Mouse (Mus musculus) forebrain, embryonic 11.5 days (tissue): ENCODE data around the gene Med13l. TPM values are rescaled to one million over a fixed set of nuclear protein-coding genes. Genes with fewer than 3 reads are reported as not detected.

ENCODE experiments used
- ATAC-seq: fragments of 200-750 bp; cut with Nextera tagmentation; replicated peaks from 2 replicates; pipeline ENCODE4 v1.8.0; 2017; ENCODE audit warnings: moderate TSS enrichment; ENCODE audit not compliant: low FRiP score
- DNase-seq: peaks from one replicate; pipeline ENCODE4 v3.0.0-alpha.2; 2017; ENCODE audit warnings: low spot score
- H3K27ac ChIP-seq: fragments of 300-500 bp; sonication (generic); 2 replicates; pipeline ENCODE4 v1.5.1; 2014; ENCODE audit warnings: low read depth, low read length
- H3K27me3 ChIP-seq: fragments of 300-500 bp; sonication (generic); 2 replicates; pipeline ENCODE4 v1.6.1; 2014; ENCODE audit warnings: mild to moderate bottlenecking, low read length, mixed read lengths; ENCODE audit not compliant: control insufficient read depth, insufficient read depth
- H3K36me3 ChIP-seq: fragments of 300-500 bp; sonication (generic); 2 replicates; pipeline ENCODE4 v1.6.1; 2014; ENCODE audit warnings: mild to moderate bottlenecking, low read length, moderate library complexity, mixed read lengths; ENCODE audit not compliant: control insufficient read depth, insufficient read depth
- H3K4me1 ChIP-seq: fragments of 300-500 bp; sonication (generic); replicated peaks from 2 replicates; pipeline ENCODE4 v1.6.1; 2014; ENCODE audit warnings: low read length, mixed read lengths; ENCODE audit not compliant: control insufficient read depth, insufficient read depth
- H3K4me2 ChIP-seq: fragments of 300-500 bp; sonication (generic); 2 replicates; pipeline ENCODE4 v1.6.1; 2014; ENCODE audit warnings: low read depth, mild to moderate bottlenecking, low read length, moderate library complexity, mixed read lengths; ENCODE audit not compliant: severe bottlenecking
- H3K4me3 ChIP-seq: fragments of 300-500 bp; sonication (generic); 2 replicates; pipeline ENCODE4 v1.5.1; 2014; ENCODE audit warnings: low read depth, low read length
- H3K9ac ChIP-seq: fragments of 300-500 bp; sonication (generic); 2 replicates; pipeline ENCODE4 v1.6.1; 2014; ENCODE audit warnings: low read length
- H3K9me3 ChIP-seq: fragments of 300-500 bp; sonication (generic); 2 replicates; pipeline ENCODE4 v1.6.1; 2016; ENCODE audit warnings: low read length, mixed read lengths; ENCODE audit not compliant: control insufficient read depth
- WGBS: fragments of 180-500 bp; shearing (Covaris S2); extraction: QIAGEN DNeasy Blood & Tissue Kit; methylation state at CpG from one replicate; pipeline ENCODE4 v1.1.7; 2014; 5-methylcytosine and 5-hydroxymethylcytosine counted together
- polyA plus RNA-seq: library from polyadenylated mRNA; unstranded; fragments of >200 nt; fragmentation: Nextera tagmentation; extraction: Ambion mirVana; gene quantifications from 2 replicates; pipeline ENCODE4 v1.2.1, GENCODE M21; 2014

The Med13l gene
- polyA plus RNA-seq, 1 experiment from 2014 or later = 15.1 TPM

- 94% methylated on average over 10 of the region's 10 CpGs for WGBS
- peaks cover 3% of the 10 kb centered on the region; the same call in 1 of the 2 replicates for H3K36me3 ChIP-seq
- ATAC-seq = no peak
These were observed 186.5 kb downstream of the Med13l start for GRCm38 (mm10) chr5:118747026-118747425.

DNA sequence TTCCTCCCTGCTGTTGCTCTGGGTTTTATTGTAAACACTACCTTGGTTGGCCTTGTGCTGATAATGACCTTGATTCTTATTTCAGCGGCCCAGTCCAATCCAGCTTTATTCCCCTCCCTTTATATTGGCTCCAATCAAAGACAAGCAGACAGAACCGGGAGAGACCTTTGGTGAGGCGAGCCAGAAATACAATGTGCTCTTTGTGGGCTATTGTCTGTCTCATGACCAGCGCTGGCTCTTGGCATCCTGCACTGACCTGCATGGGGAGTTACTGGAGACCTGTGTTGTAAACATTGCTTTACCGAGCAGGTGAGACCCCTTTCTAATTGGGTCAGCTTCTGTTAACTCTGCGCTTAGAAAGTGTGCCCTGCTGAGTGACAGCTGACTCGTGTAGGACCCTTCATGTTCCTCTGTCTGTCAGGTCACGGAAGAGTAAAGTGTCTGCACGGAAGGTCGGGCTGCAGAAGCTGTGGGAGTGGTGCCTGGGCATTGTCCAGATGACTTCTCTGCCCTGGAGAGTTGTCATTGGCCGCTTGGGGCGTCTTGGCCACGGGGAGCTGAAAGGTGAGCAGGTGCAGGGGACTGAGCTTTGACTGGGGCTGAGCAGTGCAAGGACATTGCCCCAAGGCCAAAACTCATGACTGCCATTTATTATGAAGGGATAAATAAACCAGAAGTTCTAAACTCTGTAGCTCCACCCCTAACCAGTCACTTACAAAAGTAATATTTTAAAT lies 191.1 kb downstream of the Med13l start:
- H3K27ac ChIP-seq = no peak overlapping the region
- no peak overlapping the region for H3K9ac ChIP-seq
- no peaks in the 10 kb centered on the region for H3K4me1 ChIP-seq
- H3K4me2 ChIP-seq = no peak overlapping the region
- no peak overlapping the region for H3K4me3 ChIP-seq
- no peaks in the 10 kb centered on the region for H3K27me3 ChIP-seq
- no peaks in the 10 kb centered on the region for H3K9me3 ChIP-seq
- peaks cover 3% of the 10 kb centered on the region; the same call in 1 of the 2 replicates for H3K36me3 ChIP-seq
- ATAC-seq = no peak
- no peak for DNase-seq
- WGBS = 70% methylated on average over 13 of the region's 13 CpGs

More at GRCm38 (mm10) chr5:118747026-118747425, 186.5 kb downstream of the Med13l start:
- DNase-seq = no peak
- Histone ChIP-seq H3K9me3 (no peaks in the 10 kb centered on the region), H3K27ac (no peak overlapping the region), H3K4me2 (no peak overlapping the region), H3K4me1 (no peaks in the 10 kb centered on the region), H3K4me3 (no peak overlapping the region), H3K9ac (no peak overlapping the region), H3K27me3 (no peaks in the 10 kb centered on the region)

DNA sequence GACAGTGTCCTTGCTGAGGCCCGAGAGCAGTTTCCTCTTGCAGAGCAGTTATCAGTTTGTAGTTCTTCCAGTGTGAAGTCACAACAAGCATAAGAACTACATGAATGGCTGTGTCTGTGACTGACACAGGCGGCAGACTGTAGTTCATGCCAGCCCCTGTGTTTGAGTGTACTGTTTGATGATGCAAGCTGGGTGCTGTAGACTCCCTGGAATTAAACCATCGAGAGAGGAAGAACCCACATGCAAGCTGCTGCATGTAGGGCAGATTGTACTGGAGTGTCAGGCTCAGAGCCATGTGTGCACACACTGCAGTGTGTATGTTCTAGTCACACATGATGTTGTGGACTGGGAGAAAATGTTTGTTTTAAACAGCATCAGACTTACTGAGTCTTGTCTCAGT lies 192.4 kb downstream of the Med13l start:
- Histone ChIP-seq H3K9ac (no peak overlapping the region), H3K27me3 (no peaks in the 10 kb centered on the region), H3K9me3 (no peaks in the 10 kb centered on the region), H3K4me1 (no peaks in the 10 kb centered on the region), H3K4me2 (no peak overlapping the region), H3K27ac (no peak overlapping the region), H3K4me3 (no peak overlapping the region), H3K36me3 (peaks cover 5% of the 10 kb centered on the region; the same call in 1 of the 2 replicates)
- 92% methylated on average over 3 of the region's 3 CpGs for WGBS
- DNase-seq (no peak), ATAC-seq (no peak)

DNA sequence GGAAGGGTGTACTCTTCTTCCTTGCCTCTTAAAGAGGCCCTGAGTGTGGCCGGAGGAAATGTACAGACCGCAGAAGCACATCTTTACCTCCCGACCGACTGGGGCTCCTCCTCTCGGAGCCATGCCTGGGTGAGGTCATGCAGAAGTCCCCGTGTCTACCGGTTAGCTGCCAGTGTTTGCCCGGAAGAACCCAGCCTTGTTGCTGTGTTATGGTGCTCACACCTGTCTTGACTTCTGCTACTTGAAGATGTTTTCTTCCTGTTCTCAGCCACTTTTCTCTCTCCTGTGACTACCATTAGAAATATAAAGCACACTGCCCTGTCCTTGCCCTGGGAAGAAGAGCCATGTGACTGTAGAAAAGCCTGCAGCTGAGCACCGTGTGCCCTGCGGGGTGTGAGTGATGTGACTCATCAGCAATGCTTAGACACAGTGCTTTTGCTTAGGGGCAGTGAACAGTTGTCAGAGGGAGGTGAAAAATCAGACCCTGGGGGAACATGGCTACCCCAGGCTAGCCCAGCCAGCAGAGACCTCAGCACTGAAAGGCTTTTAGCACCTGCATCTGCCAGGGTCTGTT lies 193.1 kb downstream of the Med13l start:
- Histone ChIP-seq H3K9me3 (no peaks in the 10 kb centered on the region), H3K36me3 (peaks cover 5% of the 10 kb centered on the region; the same call in 1 of the 2 replicates), H3K9ac (no peak overlapping the region), H3K4me1 (no peaks in the 10 kb centered on the region), H3K27me3 (no peaks in the 10 kb centered on the region), H3K4me3 (no peak overlapping the region), H3K27ac (no peak overlapping the region), H3K4me2 (no peak overlapping the region)
- DNase-seq (no peak), ATAC-seq (no peak)
- 89% methylated on average over 10 of the region's 10 CpGs for WGBS

DNA sequence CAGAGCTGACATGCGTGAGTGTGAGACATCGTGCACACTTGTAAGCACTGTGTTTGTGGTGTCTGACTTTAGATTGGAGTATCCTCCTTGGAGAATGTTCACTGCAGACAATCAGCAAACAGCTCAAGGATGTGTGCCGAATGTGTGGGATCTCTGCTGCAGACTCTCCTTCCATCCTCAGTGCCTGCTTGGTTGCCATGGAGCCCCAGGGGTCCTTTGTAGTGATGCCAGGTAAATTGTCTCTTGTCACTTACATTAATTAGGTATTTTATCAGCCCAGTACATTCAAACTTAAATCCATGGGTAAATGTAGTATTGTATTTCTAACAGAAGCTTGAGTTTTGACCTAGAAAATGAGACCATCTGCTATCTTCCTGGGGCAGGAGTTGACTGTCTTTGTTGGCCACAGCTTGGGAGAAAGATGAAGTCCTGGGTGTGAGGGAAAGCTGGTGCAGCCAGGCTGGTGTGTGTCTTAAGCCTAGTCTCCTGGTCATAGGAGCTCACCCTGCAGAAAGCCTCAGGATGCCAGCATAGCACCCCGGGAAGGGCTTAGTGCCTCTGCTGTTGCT lies 193.8 kb downstream of the Med13l start:
- WGBS = 74% methylated on average over 4 of the region's 4 CpGs
- no peak overlapping the region for H3K27ac ChIP-seq
- no peak overlapping the region for H3K9ac ChIP-seq
- no peaks in the 10 kb centered on the region for H3K4me1 ChIP-seq
- ATAC-seq (no peak), DNase-seq (no peak)
- H3K9me3 ChIP-seq = no peaks in the 10 kb centered on the region
- no peaks in the 10 kb centered on the region for H3K27me3 ChIP-seq
- H3K36me3 ChIP-seq = peaks cover 7% of the 10 kb centered on the region; the same call in 1 of the 2 replicates
- H3K4me3 ChIP-seq = no peak overlapping the region
- no peak overlapping the region for H3K4me2 ChIP-seq

DNA sequence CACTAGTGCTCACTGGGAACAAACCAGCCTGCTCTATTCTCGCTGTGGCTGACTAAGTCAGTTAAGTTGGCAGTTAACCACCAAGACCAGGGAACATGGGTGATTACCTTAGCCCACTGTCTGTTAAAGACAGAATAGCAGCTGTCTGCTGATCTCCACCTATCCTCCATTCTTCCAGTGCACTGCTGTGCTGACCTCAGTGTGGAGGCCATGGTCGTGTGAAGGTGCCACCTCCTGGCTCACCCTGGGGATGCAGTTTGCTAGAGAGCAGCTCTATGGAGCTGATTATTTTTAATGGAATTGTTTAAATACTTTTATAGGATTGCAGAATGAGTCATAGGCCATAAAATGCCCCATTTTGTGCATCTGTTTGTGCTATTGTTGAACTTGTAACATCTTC lies 195.6 kb downstream of the Med13l start:
- Histone ChIP-seq H3K9me3 (no peaks in the 10 kb centered on the region), H3K4me1 (no peaks in the 10 kb centered on the region), H3K4me3 (no peak overlapping the region), H3K9ac (no peak overlapping the region), H3K36me3 (peaks cover 7% of the 10 kb centered on the region; the same call in 1 of the 2 replicates), H3K27me3 (no peaks in the 10 kb centered on the region), H3K4me2 (no peak overlapping the region), H3K27ac (no peak overlapping the region)
- no peak for ATAC-seq
- WGBS = 76% methylated on average over 2 of the region's 2 CpGs
- DNase-seq = no peak

DNA sequence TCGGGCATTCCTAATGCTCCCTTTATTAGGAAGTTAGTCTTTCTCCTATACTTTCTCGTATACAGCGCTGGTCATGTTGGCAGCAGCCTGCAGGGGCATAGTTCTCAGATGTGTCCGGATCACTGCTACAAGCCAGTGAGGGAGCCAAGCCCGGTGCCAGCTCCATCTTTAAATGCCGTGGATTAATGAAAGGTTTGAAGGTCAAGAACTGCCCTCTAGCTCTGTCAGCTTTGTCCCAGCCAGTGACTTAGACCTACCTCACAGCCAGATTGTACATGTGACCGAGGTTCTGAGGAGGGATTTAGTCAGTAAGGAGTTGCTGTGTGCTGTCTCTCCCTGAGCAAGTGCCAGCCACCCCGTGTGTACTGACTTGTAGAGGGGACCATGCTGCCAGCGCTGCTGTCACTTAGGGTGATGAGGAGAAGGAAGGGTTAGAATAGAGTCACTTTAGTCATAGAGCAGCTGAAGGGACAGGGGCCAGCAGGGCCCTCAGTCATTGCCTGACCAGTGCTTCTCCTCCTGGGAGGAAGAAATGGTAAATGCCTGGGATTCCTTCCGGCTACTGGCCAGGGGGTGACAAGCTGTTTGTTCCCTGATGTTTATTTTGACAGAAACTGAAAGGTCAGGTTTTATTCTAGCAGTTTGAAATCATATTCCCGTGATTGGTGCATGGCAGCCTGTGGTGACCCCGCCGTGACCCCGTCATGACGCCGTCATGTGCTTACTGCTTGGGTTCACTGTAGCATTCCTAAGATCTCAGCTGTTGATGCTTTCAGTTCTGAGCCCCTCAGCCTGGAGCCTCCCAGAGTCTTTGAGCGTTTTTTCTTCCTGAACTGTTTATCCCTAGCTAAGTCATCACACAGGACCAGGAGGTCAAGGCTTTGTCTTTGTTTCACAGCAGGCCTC lies 197.2 kb downstream of the Med13l start:
- ATAC-seq = no peak
- no peaks in the 10 kb centered on the region for H3K9me3 ChIP-seq
- H3K4me2 ChIP-seq = no peak overlapping the region
- H3K36me3 ChIP-seq = peaks cover 10% of the 10 kb centered on the region; the same call in 1 of the 2 replicates
- no peak for DNase-seq
- H3K9ac ChIP-seq = no peak overlapping the region
- H3K4me1 ChIP-seq = no peaks in the 10 kb centered on the region
- no peaks in the 10 kb centered on the region for H3K27me3 ChIP-seq
- 72% methylated on average over 17 of the region's 17 CpGs for WGBS
- no peak overlapping the region for H3K4me3 ChIP-seq
- no peak overlapping the region for H3K27ac ChIP-seq

- Histone ChIP-seq H3K9me3 (no peaks in the 10 kb centered on the region), H3K27ac (no peak overlapping the region), H3K36me3 (peaks cover 12% of the 10 kb centered on the region; the same call in 1 of the 2 replicates), H3K4me1 (no peaks in the 10 kb centered on the region), H3K4me3 (no peak overlapping the region), H3K4me2 (no peak overlapping the region), H3K27me3 (no peaks in the 10 kb centered on the region), H3K9ac (no peak overlapping the region; the same call in 1 of the 2 replicates)
- DNase-seq (no peak), ATAC-seq (no peak)
- WGBS = 93% methylated on average over 10 of the region's 10 CpGs
These were observed 200.5 kb downstream of the Med13l start for GRCm38 (mm10) chr5:118760986-118761385.
